Mouse (Mus musculus): ENCODE results near the gene Vmn1r180.
"Not testable (repeated sequence)": the region's sequence is repeated elsewhere in the genome, so short reads cannot be mapped to it uniquely, and the experiment has no call there.

The Vmn1r180 gene

GRCm38 (mm10) chr7:23950332-23950731, at the start of gene Vmn1r180:
Gene Vmn1r180 (plus strand): TSS chr7:23950632.
- DNase-seq (ENCODE audit: low read depth, low spot score): no peak

GRCm38 (mm10) chr7:23926678-23927077, 23.8 kb upstream of the Vmn1r180 start, which contains the start of gene Vmn1r179:
Gene Vmn1r179 (plus strand): TSS chr7:23926978.
- no peak for DNase-seq (ENCODE audit: low read depth, low spot score)

- peak; percentile 40 for DNase-seq (ENCODE audit: low read depth, low spot score)
Measured at GRCm38 (mm10) chr7:23968044-23968443, 17.6 kb downstream of the Vmn1r180 start.

- DNase-seq (ENCODE audit: low read depth, low spot score): not testable (repeated sequence)
Measured at GRCm38 (mm10) chr7:23974315-23974714, 23.9 kb downstream of the Vmn1r180 start, which contains the start of gene Vmn1r181. Gene Vmn1r181 (plus strand): TSS chr7:23974615.

GRCm38 (mm10) chr7:24001391-24001790, 51.0 kb downstream of the Vmn1r180 start, which contains the start of gene V1rd19:
Gene V1rd19 (plus strand): TSS chr7:24001691.
- DNase-seq (ENCODE audit: low read depth, low spot score): no peak

All from 3T3-L1 (cell line).